Mouse (Mus musculus): Measurements from ENCODE around the gene Btbd35f7. TPM values are rescaled to one million over a fixed set of nuclear protein-coding genes. Genes with fewer than 3 reads are reported as not detected.
"Not testable (repeated sequence)": the region's sequence is repeated elsewhere in the genome, so short reads cannot be mapped to it uniquely, and the experiment has no call there.

Btbd35f7 gene
- not detected for polyA plus RNA-seq (2017; shearing (Covaris generic))

GRCm38 (mm10) chrX:5668767-5669166 lies at the start of gene Btbd35f7:
Gene Btbd35f7, plus strand, starts transcription at chrX:5669067.
- ATAC-seq: not testable (repeated sequence)

Other genes starting within 250 kb of the Btbd35f7 start
- gene Mycs, start 199.8 kb upstream of the Btbd35f7 start, polyA plus RNA-seq (2017; shearing (Covaris generic)): not detected

All from CD4-positive, CD25-positive, alpha-beta regulatory T cell, adult 4 months (primary cell).